Mouse (Mus musculus): ENCODE results near the gene Dlg1.

The Dlg1 gene

GRCm38 (mm10) chr16:31865242-31865641 lies 202.0 kb downstream of the Dlg1 start:
- DNase-seq, result no peak

- peak; percentile 34 for DNase-seq
These were observed 203.7 kb downstream of the Dlg1 start for GRCm38 (mm10) chr16:31866911-31867310.

- peak; percentile 45 for DNase-seq
These were observed 204.5 kb downstream of the Dlg1 start for GRCm38 (mm10) chr16:31867736-31868135.

- no peak for DNase-seq
These were observed 210.5 kb downstream of the Dlg1 start for GRCm38 (mm10) chr16:31873721-31874120.

GRCm38 (mm10) chr16:31875391-31875790 lies 212.1 kb downstream of the Dlg1 start:
- DNase-seq, result peak; percentile 40

- peak; percentile 84 for DNase-seq
These were observed 213.1 kb downstream of the Dlg1 start for GRCm38 (mm10) chr16:31876386-31876785.

- DNase-seq, result peak; percentile 19
These were observed 214.8 kb downstream of the Dlg1 start for GRCm38 (mm10) chr16:31878052-31878451.

- peak; percentile 80 for DNase-seq
These were observed 215.5 kb downstream of the Dlg1 start, which contains the start of gene Meltf for GRCm38 (mm10) chr16:31878573-31879257. Gene Meltf (plus strand): TSS chr16:31878810.

- peak; percentile 36 for DNase-seq
These were observed 217.1 kb downstream of the Dlg1 start for GRCm38 (mm10) chr16:31880146-31880840.

GRCm38 (mm10) chr16:31882381-31882908 lies 219.2 kb downstream of the Dlg1 start:
- DNase-seq, result no peak

GRCm38 (mm10) chr16:31883302-31883701 lies 220.1 kb downstream of the Dlg1 start:
- no peak for DNase-seq

- DNase-seq, result no peak
These were observed 220.7 kb downstream of the Dlg1 start for GRCm38 (mm10) chr16:31883902-31884301.

GRCm38 (mm10) chr16:31890907-31891306 lies 227.7 kb downstream of the Dlg1 start:
- no peak for DNase-seq

GRCm38 (mm10) chr16:31893396-31894141 lies 230.3 kb downstream of the Dlg1 start:
- DNase-seq, result no peak

GRCm38 (mm10) chr16:31896971-31897774 lies 233.9 kb downstream of the Dlg1 start:
- DNase-seq, result peak; percentile 72

- DNase-seq, result no peak
These were observed 235.5 kb downstream of the Dlg1 start for GRCm38 (mm10) chr16:31898546-31899326.

GRCm38 (mm10) chr16:31901886-31902285 lies 238.6 kb downstream of the Dlg1 start:
- DNase-seq, result no peak

- no peak for DNase-seq
These were observed 240.0 kb downstream of the Dlg1 start for GRCm38 (mm10) chr16:31903239-31903638.

GRCm38 (mm10) chr16:31905331-31905730 lies 242.1 kb downstream of the Dlg1 start:
- no peak for DNase-seq

- no peak for DNase-seq
These were observed 242.9 kb downstream of the Dlg1 start for GRCm38 (mm10) chr16:31905891-31906825.

All from cerebellum, adult 11-12 months (tissue).